Mouse (Mus musculus) liver, embryonic 14.5 days (tissue): ENCODE data around the gene Sugct. TPM values are rescaled to one million over a fixed set of nuclear protein-coding genes. Genes with fewer than 3 reads are reported as not detected.

Source experiments
- ATAC-seq: fragments of 200-750 bp; cut with Nextera tagmentation; 2 replicates; pipeline ENCODE4 v1.8.0; 2017; ENCODE audit warnings: moderate number of reproducible peaks, mild to moderate bottlenecking, moderate library complexity; ENCODE audit not compliant: insufficient read depth
- DNase-seq, 3 experiments: peaks; one replicate each; pipeline ENCODE4 v3.0.0-alpha.2; 2012 to 2013; ENCODE audit warnings: low read depth in 3 of 3, low spot score in 3 of 3
- H3K27ac ChIP-seq: fragments of 300-500 bp; sonication (generic); 2 replicates; pipeline ENCODE4 v1.5.1; 2014; ENCODE audit warnings: moderate library complexity, mild to moderate bottlenecking, control low read depth, inconsistent platforms
- H3K27me3 ChIP-seq: fragments of 300-500 bp; sonication (generic); 2 replicates; pipeline ENCODE4 v1.6.1; 2014; ENCODE audit warnings: mild to moderate bottlenecking, low read length, moderate library complexity; ENCODE audit not compliant: control insufficient read depth, insufficient read depth
- H3K36me3 ChIP-seq: fragments of 300-500 bp; sonication (generic); replicated peaks from 2 replicates; pipeline ENCODE4 v1.6.1; 2014; ENCODE audit warnings: low read depth; ENCODE audit not compliant: control insufficient read depth, insufficient read depth
- H3K4me1 ChIP-seq, 2 experiments: fragments of 200-500 bp in 1 of 2; fragments of 300-500 bp in 1 of 2; sonication (generic) in 1 of 2; replicated peaks; 2 replicates each; pipeline ENCODE4 v1.6.1; 2012 to 2014; ENCODE audit warnings: antibody characterized with exemption in 1 of 2, inconsistent platforms in 1 of 2, low read length in 1 of 2; ENCODE audit not compliant: control insufficient read depth in 2 of 2, insufficient read depth in 2 of 2
- H3K4me2 ChIP-seq: fragments of 300-500 bp; sonication (generic); 2 replicates; pipeline ENCODE4 v1.6.1; 2014; ENCODE audit warnings: low read depth, mild to moderate bottlenecking, control low read depth, moderate library complexity
- H3K4me3 ChIP-seq, 2 experiments: fragments of 200-500 bp in 1 of 2; fragments of 300-500 bp in 1 of 2; sonication (generic) in 1 of 2; 2 replicates each; pipeline ENCODE4 v1.5.1; 2012 to 2014; ENCODE audit warnings: low read depth in 2 of 2, low read length in 2 of 2, mild to moderate bottlenecking in 2 of 2, control low read depth in 1 of 2, inconsistent platforms in 1 of 2, moderate library complexity in 1 of 2; ENCODE audit not compliant: insufficient read depth in 1 of 2
- H3K9ac ChIP-seq: fragments of 300-500 bp; sonication (generic); replicated peaks from 2 replicates; pipeline ENCODE4 v1.6.1; 2014; ENCODE audit warnings: mild to moderate bottlenecking, control low read depth, moderate library complexity
- H3K9me3 ChIP-seq: fragments of 300-500 bp; sonication (generic); 2 replicates; pipeline ENCODE4 v1.6.1; 2016; ENCODE audit warnings: low read length, mixed read lengths; ENCODE audit not compliant: control insufficient read depth
- CTCF ChIP-seq: IDR thresholded peaks from 2 replicates; pipeline ENCODE4 v1.5.1; 2016; ENCODE audit warnings: antibody characterized with exemption, low read depth, control low read depth
- EP300 ChIP-seq: IDR thresholded peaks from 2 replicates; pipeline ENCODE4 v1.6.1; 2016; ENCODE audit warnings: antibody characterized with exemption, low read depth
- WGBS: fragments of 180-500 bp; shearing (Covaris S2); extraction: QIAGEN DNeasy Blood & Tissue Kit; methylation state at CpG from one replicate; pipeline ENCODE4 v1.1.7; 2014; ENCODE audit not compliant: insufficient replicate concordance; 5-methylcytosine and 5-hydroxymethylcytosine counted together
- polyA plus RNA-seq, 2 experiments: library from polyadenylated mRNA; depleted of rRNA in 1 of 2; stranded (reverse) in 1 of 2; unstranded in 1 of 2; fragments of >200 nt; fragmentation: Nextera tagmentation in 1 of 2; extraction: Ambion mirVana in 1 of 2; gene quantifications; 2 replicates each; pipeline versions ENCODE4 v1.2.1 to v1.2.3; 2012 to 2014

Sugct gene
- polyA plus RNA-seq, 2 experiments, result 1.4 to 2.9 TPM

- ATAC-seq (no peak), DNase-seq (no peak)
- H3K4me2 ChIP-seq, result no peak overlapping the region
- no peaks in the 10 kb centered on the region for H3K9me3 ChIP-seq
- H3K27me3 ChIP-seq, result no peaks in the 10 kb centered on the region
- TF ChIP-seq CTCF, result no peak
- no peak for TF ChIP-seq EP300
- H3K9ac ChIP-seq, result no peak overlapping the region
- H3K36me3 ChIP-seq, result no peaks in the 10 kb centered on the region
- no peak overlapping the region for H3K27ac ChIP-seq
- no peak overlapping the region for H3K4me3 ChIP-seq
- no peaks in the 10 kb centered on the region for H3K4me1 ChIP-seq
- 50% methylated on average over 2 of the region's 2 CpGs for WGBS
Measured at GRCm38 (mm10) chr13:16859986-16860385, 835.4 kb downstream of the Sugct start.

DNA sequence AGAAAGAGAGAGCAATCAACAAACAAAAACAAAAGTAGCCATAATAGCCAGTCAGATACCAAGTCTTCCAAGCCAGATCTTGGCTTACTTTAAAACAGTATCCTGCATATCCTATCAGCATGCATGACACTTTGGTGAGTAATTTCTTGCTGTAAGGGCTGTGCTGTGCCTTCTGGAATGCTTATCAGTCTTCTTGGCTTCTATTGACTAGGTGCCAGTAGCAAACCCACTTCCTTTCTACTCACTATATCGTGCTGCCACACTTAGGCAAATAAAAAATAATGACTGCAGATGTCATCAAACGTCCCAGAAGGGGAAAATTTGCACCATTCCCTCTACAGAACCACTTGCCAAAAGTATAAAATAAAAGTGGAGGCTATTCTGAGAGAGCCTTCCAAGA is 848.1 kb downstream of the Sugct start:
- no peaks in the 10 kb centered on the region for H3K36me3 ChIP-seq
- H3K9me3 ChIP-seq, result no peaks in the 10 kb centered on the region
- H3K4me2 ChIP-seq, result no peak overlapping the region
- 12% methylated on average over 2 of the region's 2 CpGs for WGBS
- no peak for DNase-seq
- no peak overlapping the region for H3K4me3 ChIP-seq
- no peak for TF ChIP-seq CTCF
- TF ChIP-seq EP300, result no peak
- no peaks in the 10 kb centered on the region for H3K27me3 ChIP-seq
- ATAC-seq, result no peak
- H3K4me1 ChIP-seq, result peaks cover 0 to 2% of the 10 kb centered on the region in 2 experiments; a peak in 1 of 4 replicates
- H3K27ac ChIP-seq, result no peak overlapping the region
- H3K9ac ChIP-seq, result no peak overlapping the region

DNA sequence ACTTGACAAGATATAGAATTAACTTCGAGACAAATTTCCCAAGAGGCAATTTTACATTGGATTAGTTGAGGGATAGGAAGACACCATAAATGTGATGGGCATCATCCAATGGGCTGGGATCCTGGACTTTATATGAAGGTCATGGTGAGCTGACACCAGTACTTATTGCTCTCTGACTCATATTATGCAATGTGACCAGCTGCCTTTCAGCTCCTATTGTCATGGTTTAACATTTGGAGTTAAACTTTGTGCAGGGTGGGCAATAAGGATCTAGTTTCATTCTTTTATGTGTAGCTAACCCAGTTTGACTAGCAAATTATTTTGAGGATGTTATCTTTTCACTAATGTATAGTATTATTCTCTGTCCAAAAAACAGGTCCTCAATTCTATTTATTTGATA is 854.4 kb downstream of the Sugct start:
- 58% methylated on average over 1 of the region's 1 CpGs for WGBS
- TF ChIP-seq EP300 (no peak), CTCF (no peak)
- H3K36me3 ChIP-seq, result no peaks in the 10 kb centered on the region
- no peak overlapping the region for H3K4me3 ChIP-seq
- H3K27ac ChIP-seq, result no peak overlapping the region
- no peaks in the 10 kb centered on the region for H3K9me3 ChIP-seq
- ATAC-seq (no peak), DNase-seq (no peak)
- no peak overlapping the region for H3K4me2 ChIP-seq
- H3K4me1 ChIP-seq, result no peaks in the 10 kb centered on the region
- H3K9ac ChIP-seq, result no peak overlapping the region
- H3K27me3 ChIP-seq, result no peaks in the 10 kb centered on the region

DNA sequence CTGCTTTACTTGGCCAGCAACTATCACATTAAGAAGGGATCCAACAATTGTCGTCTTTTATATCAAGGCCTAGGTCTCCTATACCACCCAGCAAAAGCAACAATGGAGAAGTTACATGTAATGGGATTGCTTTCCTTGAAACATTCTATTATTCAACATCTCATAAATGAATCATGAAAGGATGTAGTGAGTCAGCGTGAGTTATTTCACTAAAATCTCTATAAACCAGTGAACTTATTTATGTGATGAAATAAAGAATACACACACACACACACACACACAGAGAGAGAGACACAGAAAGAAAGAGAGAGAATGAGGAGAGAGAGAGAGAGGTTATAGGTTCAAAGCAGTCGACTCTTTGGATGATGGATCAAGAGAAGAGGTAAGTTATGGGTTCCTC is 856.9 kb downstream of the Sugct start:
- H3K36me3 ChIP-seq, result no peaks in the 10 kb centered on the region
- H3K9ac ChIP-seq, result no peak overlapping the region
- TF ChIP-seq EP300 (no peak), CTCF (no peak)
- no peaks in the 10 kb centered on the region for H3K27me3 ChIP-seq
- H3K27ac ChIP-seq, result no peak overlapping the region
- no peak for ATAC-seq
- no peaks in the 10 kb centered on the region for H3K4me1 ChIP-seq
- no peak for DNase-seq
- no peak overlapping the region for H3K4me3 ChIP-seq
- WGBS, result 53% methylated on average over 3 of the region's 3 CpGs
- no peak overlapping the region for H3K4me2 ChIP-seq
- no peaks in the 10 kb centered on the region for H3K9me3 ChIP-seq

GRCm38 (mm10) chr13:16835111-16835510 is 860.2 kb downstream of the Sugct start:
- H3K4me1 ChIP-seq, result no peaks in the 10 kb centered on the region
- H3K27ac ChIP-seq, result no peak overlapping the region
- H3K4me2 ChIP-seq, result no peak overlapping the region
- DNase-seq, result no peak
- no peak overlapping the region for H3K4me3 ChIP-seq
- H3K9ac ChIP-seq, result no peak overlapping the region
- TF ChIP-seq CTCF, result no peak
- no peak for TF ChIP-seq EP300
- no peak for ATAC-seq
- H3K9me3 ChIP-seq, result no peaks in the 10 kb centered on the region
- 26% methylated on average over 2 of the region's 2 CpGs for WGBS
- no peaks in the 10 kb centered on the region for H3K27me3 ChIP-seq
- no peaks in the 10 kb centered on the region for H3K36me3 ChIP-seq
